Mouse (Mus musculus) E14TG2a.4 (cell line): ENCODE data around the gene Med12l.

Experiments used
- H3K27me3 ChIP-seq: 2 replicates; pipeline ENCODE4 v1.6.1; 2014; ENCODE audit warnings: low read length, control low read depth; ENCODE audit not compliant: insufficient read depth
- H3K36me3 ChIP-seq: 2 replicates; pipeline ENCODE4 v1.6.1; 2014; ENCODE audit warnings: low read length, control low read depth; ENCODE audit not compliant: insufficient read depth
- H3K4me1 ChIP-seq: replicated peaks from 2 replicates; pipeline ENCODE4 v1.6.1; 2014; ENCODE audit warnings: low read depth, low read length, control low read depth
- H3K4me3 ChIP-seq: replicated peaks from 2 replicates; pipeline ENCODE4 v1.5.1; 2014; ENCODE audit warnings: mild to moderate bottlenecking, low read length
- H3K9me3 ChIP-seq: 2 replicates; pipeline ENCODE4 v1.6.1; 2014; ENCODE audit warnings: low read length, control low read depth
- CTCF ChIP-seq: conservative IDR thresholded peaks from 2 replicates; pipeline ENCODE4 v1.5.1; 2014; ENCODE audit warnings: low read length
- NANOG ChIP-seq: IDR thresholded peaks from 2 replicates; pipeline ENCODE4 v1.6.1; 2014; ENCODE audit warnings: borderline replicate concordance, low read length, mixed read lengths
- POU5F1 ChIP-seq: IDR thresholded peaks from 2 replicates; pipeline ENCODE4 v1.6.1; 2014; ENCODE audit warnings: low read length, borderline replicate concordance

Gene Med12l

DNA sequence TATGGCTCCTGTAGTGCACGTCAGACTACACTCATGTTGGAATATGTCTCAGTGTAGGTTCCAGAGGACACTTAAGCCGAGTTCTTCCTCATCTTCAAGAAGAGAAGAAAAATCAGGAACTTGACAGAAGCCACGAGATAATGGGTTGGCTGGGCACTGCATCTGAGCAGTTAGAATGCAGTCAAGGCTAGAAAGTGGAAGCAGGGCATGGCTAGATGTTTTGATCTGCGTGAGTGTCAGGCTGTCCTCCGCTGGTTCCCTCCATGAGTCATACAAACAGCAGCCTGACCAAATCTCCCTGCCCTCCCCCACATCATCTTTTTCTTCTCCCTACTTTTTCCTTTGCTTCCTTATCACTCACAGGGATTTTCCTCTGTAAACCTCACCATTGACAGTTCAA is 147.8 kb downstream of the Med12l start, which contains the start of gene P2ry14:
P2ry14 (minus strand) TSS at position 195 of the 400 bp plus-strand sequence.
- Histone ChIP-seq H3K4me3 (no peak within 1 kb of the TSS), H3K4me1 (no peaks in the 10 kb centered on the region), H3K36me3 (no peaks in the 10 kb centered on the region), H3K9me3 (no peaks in the 10 kb centered on the region), H3K27me3 (no peaks in the 10 kb centered on the region)
- no peak for TF ChIP-seq NANOG
- TF ChIP-seq POU5F1, result no peak
- TF ChIP-seq CTCF, result no peak

- Histone ChIP-seq H3K27me3 (no peaks in the 10 kb centered on the region), H3K4me3 (no peak overlapping the region), H3K36me3 (no peaks in the 10 kb centered on the region), H3K4me1 (no peaks in the 10 kb centered on the region), H3K9me3 (no peaks in the 10 kb centered on the region)
- no peak for TF ChIP-seq CTCF
- TF ChIP-seq NANOG, result no peak
- no peak for TF ChIP-seq POU5F1
Observed at GRCm38 (mm10) chr3:59154888-59155287, 149.3 kb downstream of the Med12l start.

GRCm38 (mm10) chr3:59155404-59155803 is 149.8 kb downstream of the Med12l start:
- H3K4me3 ChIP-seq, result no peak overlapping the region
- no peak for TF ChIP-seq CTCF
- TF ChIP-seq NANOG, result no peak
- TF ChIP-seq POU5F1, result no peak
- no peaks in the 10 kb centered on the region for H3K9me3 ChIP-seq
- H3K4me1 ChIP-seq, result no peaks in the 10 kb centered on the region
- H3K27me3 ChIP-seq, result no peaks in the 10 kb centered on the region
- no peaks in the 10 kb centered on the region for H3K36me3 ChIP-seq

GRCm38 (mm10) chr3:59157048-59157447 is 151.4 kb downstream of the Med12l start:
- H3K9me3 ChIP-seq, result no peaks in the 10 kb centered on the region
- H3K36me3 ChIP-seq, result no peaks in the 10 kb centered on the region
- H3K4me1 ChIP-seq, result no peaks in the 10 kb centered on the region
- H3K27me3 ChIP-seq, result no peaks in the 10 kb centered on the region
- no peak for TF ChIP-seq NANOG
- no peak for TF ChIP-seq CTCF
- TF ChIP-seq POU5F1, result no peak
- H3K4me3 ChIP-seq, result no peak overlapping the region

- Histone ChIP-seq H3K27me3 (no peaks in the 10 kb centered on the region), H3K36me3 (no peaks in the 10 kb centered on the region), H3K9me3 (no peaks in the 10 kb centered on the region), H3K4me3 (no peak overlapping the region), H3K4me1 (no peaks in the 10 kb centered on the region)
- TF ChIP-seq POU5F1 (no peak), CTCF (no peak), NANOG (no peak)
Observed at GRCm38 (mm10) chr3:59160465-59160864, 154.8 kb downstream of the Med12l start.

DNA sequence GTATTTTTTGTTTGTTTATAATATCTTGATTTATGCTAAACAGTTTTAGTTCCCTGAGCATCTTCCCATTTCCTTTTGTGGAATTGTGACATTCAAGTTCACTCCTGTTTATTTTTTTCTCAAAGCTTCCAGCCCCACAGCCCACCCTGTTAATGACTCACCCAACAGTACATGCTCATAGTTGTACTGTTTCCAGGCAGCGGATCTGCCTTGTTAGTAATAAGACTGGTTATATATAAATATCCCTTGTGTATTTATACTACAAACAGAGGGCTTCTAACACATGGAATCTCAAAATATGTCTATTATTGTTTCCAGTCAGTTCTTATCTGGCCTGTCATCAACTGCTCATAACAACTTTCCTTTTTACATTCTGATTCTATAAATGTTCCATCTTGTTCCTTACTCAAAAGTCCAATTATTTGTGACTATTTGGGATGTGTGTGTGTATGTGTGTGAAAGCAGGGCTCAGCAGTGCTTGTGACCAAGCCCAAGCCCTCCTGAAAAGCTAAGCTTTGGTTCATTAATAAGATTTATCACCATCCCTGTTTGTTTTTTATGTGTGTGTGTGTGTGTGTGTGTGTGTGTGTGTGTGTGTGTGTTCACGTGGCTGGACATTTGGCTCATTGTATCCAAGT is 161.9 kb downstream of the Med12l start:
- no peaks in the 10 kb centered on the region for H3K36me3 ChIP-seq
- no peaks in the 10 kb centered on the region for H3K27me3 ChIP-seq
- H3K9me3 ChIP-seq, result no peaks in the 10 kb centered on the region
- no peak for TF ChIP-seq POU5F1
- peaks cover 9% of the 10 kb centered on the region for H3K4me1 ChIP-seq
- H3K4me3 ChIP-seq, result no peak overlapping the region

- Histone ChIP-seq H3K9me3 (no peaks in the 10 kb centered on the region), H3K36me3 (no peaks in the 10 kb centered on the region), H3K27me3 (no peaks in the 10 kb centered on the region), H3K4me3 (no peak overlapping the region), H3K4me1 (peaks cover 9% of the 10 kb centered on the region)
- TF ChIP-seq CTCF (no peak), NANOG (no peak), POU5F1 (no peak)
Observed at GRCm38 (mm10) chr3:59168476-59168875, 162.9 kb downstream of the Med12l start.

DNA sequence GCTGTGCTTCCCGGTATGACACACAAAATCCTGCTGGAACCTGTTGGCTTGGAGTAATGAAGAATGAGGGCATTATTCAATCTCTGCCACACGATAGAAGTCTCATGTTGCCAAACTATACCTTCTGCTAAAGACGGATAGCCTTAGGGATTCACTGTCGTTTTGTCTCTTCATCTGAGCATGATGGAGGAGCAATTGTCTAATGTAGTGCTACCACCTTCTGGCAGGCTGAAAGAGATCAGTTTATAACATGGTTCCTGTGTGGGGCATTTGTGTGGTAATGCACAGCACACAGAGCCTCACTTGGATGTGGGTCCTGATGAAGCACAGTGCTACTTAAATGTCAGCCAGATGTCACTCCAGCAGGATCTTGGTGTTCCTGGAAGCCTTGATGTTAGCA is 163.6 kb downstream of the Med12l start:
- Histone ChIP-seq H3K4me1 (peaks cover 9% of the 10 kb centered on the region), H3K27me3 (no peaks in the 10 kb centered on the region), H3K36me3 (no peaks in the 10 kb centered on the region), H3K9me3 (no peaks in the 10 kb centered on the region), H3K4me3 (no peak overlapping the region)
- TF ChIP-seq POU5F1, result no peak
- TF ChIP-seq CTCF, result no peak
- no peak for TF ChIP-seq NANOG

DNA sequence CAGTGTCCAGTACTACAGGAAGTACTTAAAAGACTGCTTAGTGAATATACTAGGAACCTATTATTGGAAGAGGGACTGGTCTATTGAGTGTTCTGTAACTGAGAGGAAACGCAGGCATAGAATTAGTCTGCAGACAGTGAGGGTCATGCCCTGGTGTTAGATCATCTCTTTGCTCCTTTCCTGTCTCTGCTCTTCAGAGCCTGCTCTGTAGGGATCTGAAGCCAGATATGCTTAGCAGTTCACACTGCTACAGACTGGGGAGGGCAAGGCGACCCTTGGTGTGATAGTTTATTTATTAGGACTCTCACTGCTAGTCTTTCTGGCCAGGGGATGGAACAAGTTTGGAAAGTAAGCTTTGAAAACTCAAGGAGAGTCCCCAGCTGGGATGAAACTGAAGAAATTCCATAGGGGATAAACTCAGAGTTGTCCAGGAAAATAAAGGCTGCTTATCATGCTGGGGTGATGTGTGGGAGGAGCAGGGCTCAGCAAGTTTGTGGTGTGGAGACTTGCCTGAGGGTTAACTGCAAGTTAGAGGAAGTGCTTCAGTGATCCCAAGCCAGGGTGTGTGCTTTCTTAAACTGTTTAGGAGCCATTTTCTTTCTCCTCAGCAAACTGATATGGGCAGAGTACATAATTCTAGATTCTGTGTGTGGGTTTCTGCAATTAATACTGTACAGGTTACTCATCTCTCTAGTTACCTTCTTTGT is 164.4 kb downstream of the Med12l start:
- H3K36me3 ChIP-seq, result no peaks in the 10 kb centered on the region
- no peak for TF ChIP-seq POU5F1
- no peak for TF ChIP-seq CTCF
- no peak for TF ChIP-seq NANOG
- no peaks in the 10 kb centered on the region for H3K27me3 ChIP-seq
- H3K4me1 ChIP-seq, result peaks cover 9% of the 10 kb centered on the region
- no peaks in the 10 kb centered on the region for H3K9me3 ChIP-seq
- H3K4me3 ChIP-seq, result no peak overlapping the region
